Mouse (Mus musculus): ENCODE results near the gene Arhgef39. TPM values are rescaled to one million over a fixed set of nuclear protein-coding genes. Genes with fewer than 3 reads are reported as not detected.

Arhgef39 gene
- total and polyA plus RNA-seq, 3 experiments: 16.4 to 71.2 (median 29.0) TPM

DNA sequence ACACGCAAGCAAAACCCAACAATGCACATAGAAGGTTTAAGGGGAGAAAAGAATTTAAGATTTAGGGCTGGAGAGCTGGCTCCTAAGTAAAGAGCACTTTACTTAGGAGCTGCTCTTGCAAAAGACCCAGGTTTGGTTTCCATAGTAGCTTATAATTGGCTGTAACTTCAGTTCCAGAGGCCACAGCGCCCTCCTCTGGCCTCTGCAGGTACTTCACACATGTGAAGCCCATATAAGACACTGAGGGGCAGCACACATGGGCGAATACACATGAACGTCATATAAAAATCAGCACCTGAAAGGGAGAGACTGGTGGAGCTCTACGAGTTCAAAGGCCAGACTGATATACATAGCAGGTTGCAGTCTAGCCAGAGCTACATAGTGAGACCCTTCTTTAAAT lies 28.4 kb upstream of the Arhgef39 start:
- ATAC-seq (ENCODE audit: extremely low read depth, insufficient number of reproducible peaks, low FRiP score, poor library complexity, severe bottlenecking): no peak
- no peak for DNase-seq (ENCODE audit: low spot score)
- Histone ChIP-seq H3K27me3 (ENCODE audit: insufficient read depth, low read length) (peaks cover 28% of the 10 kb centered on the region), H3K9me3 (replicated peaks) (no peaks in the 10 kb centered on the region), H3K4me3 (ENCODE audit: low read depth, low read length) (no peak overlapping the region), H3K36me3 (replicated peaks) (peaks cover 31% of the 10 kb centered on the region), H3K4me1 (ENCODE audit: insufficient read depth, low read depth, low read length) (peaks cover 21% of the 10 kb centered on the region)
- no peak for TF ChIP-seq GATA1 (IDR thresholded peaks at IDR 0.05; ENCODE audit: borderline replicate concordance, low read length)
- TF ChIP-seq CTCF (IDR thresholded peaks at IDR 0.05; ENCODE audit: low read depth, low read length): peak; percentile 47; the same call in 1 of the 2 replicates

- no peaks in the 10 kb centered on the region for H3K9me3 ChIP-seq (replicated peaks)
- peaks cover 74% of the 10 kb centered on the region for H3K27me3 ChIP-seq (ENCODE audit: insufficient read depth, low read length)
- DNase-seq (ENCODE audit: low spot score) (peak; percentile 63), ATAC-seq (ENCODE audit: extremely low read depth, insufficient number of reproducible peaks, low FRiP score, poor library complexity, severe bottlenecking) (no peak; the same call in 1 of the 2 replicates)
- no peaks in the 10 kb centered on the region for H3K36me3 ChIP-seq (replicated peaks)
- H3K4me1 ChIP-seq (ENCODE audit: insufficient read depth, low read depth, low read length): peaks cover 25% of the 10 kb centered on the region
- no peak overlapping the region for H3K4me3 ChIP-seq (ENCODE audit: low read depth, low read length)
- TF ChIP-seq POLR2AphosphoS5 (IDR thresholded peaks at IDR 0.05; ENCODE audit: insufficient replicate concordance, low read depth, low read length) (no peak), TAL1 (conservative IDR thresholded peaks at IDR 0.05; ENCODE audit: low read depth, low read length) (no peak), GATA2 (IDR thresholded peaks at IDR 0.05; ENCODE audit: borderline replicate concordance, low read depth, low read length) (no peak), GATA1 (IDR thresholded peaks at IDR 0.05; ENCODE audit: borderline replicate concordance, low read length) (no peak), CTCF (IDR thresholded peaks at IDR 0.05; ENCODE audit: low read depth, low read length) (no peak)
These were observed 20.5 kb upstream of the Arhgef39 start for GRCm38 (mm10) chr4:43519956-43520355.

DNA sequence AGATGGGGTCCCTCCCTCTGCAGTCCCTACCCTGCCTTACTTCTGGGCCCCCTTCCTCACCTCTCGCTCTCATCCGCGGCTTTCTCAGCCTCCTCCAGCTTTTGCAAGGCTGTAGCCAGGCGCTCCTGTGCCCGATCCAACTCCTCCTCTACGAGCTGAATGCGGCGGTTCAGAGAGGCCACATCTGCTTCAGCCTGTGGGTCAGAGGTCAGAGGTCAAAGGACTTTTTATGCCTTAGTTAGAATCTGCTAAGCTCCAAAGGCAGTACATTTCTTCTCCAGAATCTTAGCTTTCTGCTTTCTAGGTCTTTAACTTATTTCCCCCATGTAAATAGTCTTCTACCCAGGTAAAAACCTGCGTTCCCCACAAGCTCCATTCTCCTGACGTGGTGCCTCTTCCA lies 20.1 kb upstream of the Arhgef39 start:
- TF ChIP-seq GATA1 (IDR thresholded peaks at IDR 0.05; ENCODE audit: borderline replicate concordance, low read length): no peak
- TF ChIP-seq TAL1 (conservative IDR thresholded peaks at IDR 0.05; ENCODE audit: low read depth, low read length): no peak
- no peak for TF ChIP-seq GATA2 (IDR thresholded peaks at IDR 0.05; ENCODE audit: borderline replicate concordance, low read depth, low read length)
- TF ChIP-seq CTCF (IDR thresholded peaks at IDR 0.05; ENCODE audit: low read depth, low read length): no peak
- TF ChIP-seq POLR2AphosphoS5 (IDR thresholded peaks at IDR 0.05; ENCODE audit: insufficient replicate concordance, low read depth, low read length): no peak
- H3K36me3 ChIP-seq (replicated peaks): no peaks in the 10 kb centered on the region
- H3K27me3 ChIP-seq (ENCODE audit: insufficient read depth, low read length): peaks cover 75% of the 10 kb centered on the region
- ATAC-seq (ENCODE audit: extremely low read depth, insufficient number of reproducible peaks, low FRiP score, poor library complexity, severe bottlenecking) (no peak), DNase-seq (ENCODE audit: low spot score) (no peak)
- peaks cover 25% of the 10 kb centered on the region for H3K4me1 ChIP-seq (ENCODE audit: insufficient read depth, low read depth, low read length)
- H3K4me3 ChIP-seq (ENCODE audit: low read depth, low read length): no peak overlapping the region
- no peaks in the 10 kb centered on the region for H3K9me3 ChIP-seq (replicated peaks)

DNA sequence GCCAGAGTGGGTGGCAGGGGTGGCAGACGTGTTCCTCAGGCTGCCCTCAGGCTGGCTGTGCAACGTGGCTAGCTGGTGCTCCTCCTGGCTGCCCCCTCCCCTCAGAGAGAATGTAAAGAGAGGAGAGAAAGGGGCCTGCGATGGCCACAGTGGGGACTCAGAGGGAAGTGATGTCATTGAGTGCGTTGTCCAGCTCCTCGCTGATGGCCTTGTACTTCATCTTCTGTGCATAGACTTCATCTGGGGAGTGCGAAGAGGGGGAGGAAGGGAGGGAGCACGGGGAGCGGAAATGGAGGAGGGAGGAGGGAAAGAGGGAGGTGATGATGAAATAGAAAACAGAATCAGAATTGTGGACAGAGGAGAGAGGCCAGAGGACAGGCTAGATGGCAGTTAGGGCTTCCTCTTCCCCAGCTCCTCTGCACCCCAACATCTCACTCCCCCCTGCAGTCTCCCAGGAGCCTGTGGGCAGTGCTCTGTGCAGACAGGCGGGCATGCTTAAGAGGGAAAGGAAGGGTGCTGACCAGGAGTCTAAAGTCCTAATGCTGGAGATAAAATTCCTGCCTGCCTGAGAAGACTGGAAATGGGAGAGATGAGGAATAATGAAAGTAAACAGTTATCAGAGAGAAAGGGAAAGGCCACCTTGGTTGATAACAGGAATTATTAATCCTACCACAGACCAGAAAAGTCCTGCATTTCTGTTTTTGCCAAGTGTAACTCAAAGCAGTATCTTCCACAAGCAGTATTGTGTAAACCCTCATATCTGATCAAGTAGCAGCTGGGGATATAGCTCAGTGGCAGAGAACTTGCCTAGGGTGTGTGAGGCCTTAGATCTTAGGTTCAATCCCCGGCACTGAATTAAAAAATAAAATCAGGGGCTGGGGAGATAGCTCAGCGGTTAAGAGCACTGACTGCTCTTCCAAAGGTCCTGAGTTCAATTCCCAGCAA lies 16.5 kb upstream of the Arhgef39 start:
- H3K4me1 ChIP-seq (ENCODE audit: insufficient read depth, low read depth, low read length): peaks cover 13% of the 10 kb centered on the region
- no peaks in the 10 kb centered on the region for H3K36me3 ChIP-seq (replicated peaks)
- DNase-seq (ENCODE audit: low spot score) (no peak), ATAC-seq (ENCODE audit: extremely low read depth, insufficient number of reproducible peaks, low FRiP score, poor library complexity, severe bottlenecking) (no peak)
- no peaks in the 10 kb centered on the region for H3K9me3 ChIP-seq (replicated peaks)
- peaks cover 66% of the 10 kb centered on the region for H3K27me3 ChIP-seq (ENCODE audit: insufficient read depth, low read length)
- H3K4me3 ChIP-seq (ENCODE audit: low read depth, low read length): no peak overlapping the region
- no peak for TF ChIP-seq POLR2AphosphoS5 (IDR thresholded peaks at IDR 0.05; ENCODE audit: insufficient replicate concordance, low read depth, low read length)
- TF ChIP-seq GATA2 (IDR thresholded peaks at IDR 0.05; ENCODE audit: borderline replicate concordance, low read depth, low read length): no peak
- TF ChIP-seq TAL1 (conservative IDR thresholded peaks at IDR 0.05; ENCODE audit: low read depth, low read length): no peak
- no peak for TF ChIP-seq GATA1 (IDR thresholded peaks at IDR 0.05; ENCODE audit: borderline replicate concordance, low read length)

DNA sequence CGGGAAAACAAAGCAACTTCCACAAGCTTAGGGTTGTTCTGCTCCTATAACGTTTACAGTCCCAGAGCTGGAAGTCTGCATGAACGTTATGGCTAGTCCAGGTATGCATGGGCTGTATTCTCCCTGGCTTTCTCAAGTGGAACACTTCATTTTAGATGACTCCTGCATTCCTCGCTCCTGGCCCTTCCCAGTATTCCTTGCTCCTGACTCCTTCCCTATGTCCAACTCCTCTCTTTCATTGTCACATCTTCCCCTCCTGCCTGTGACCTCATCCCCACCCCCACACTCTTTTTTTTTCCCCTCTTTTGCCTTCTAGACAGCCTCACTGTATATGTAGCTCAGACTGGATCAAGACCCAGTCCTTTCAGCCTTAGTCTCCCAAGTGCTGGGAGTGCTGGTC lies 14.3 kb upstream of the Arhgef39 start:
- Histone ChIP-seq H3K27me3 (ENCODE audit: insufficient read depth, low read length) (peaks cover 66% of the 10 kb centered on the region), H3K4me3 (ENCODE audit: low read depth, low read length) (no peak overlapping the region), H3K9me3 (replicated peaks) (no peaks in the 10 kb centered on the region), H3K36me3 (replicated peaks) (no peaks in the 10 kb centered on the region), H3K4me1 (ENCODE audit: insufficient read depth, low read depth, low read length) (peaks cover 7% of the 10 kb centered on the region)
- no peak for ATAC-seq (ENCODE audit: extremely low read depth, insufficient number of reproducible peaks, low FRiP score, poor library complexity, severe bottlenecking)
- TF ChIP-seq GATA1 (IDR thresholded peaks at IDR 0.05; ENCODE audit: borderline replicate concordance, low read length): no peak
- no peak for TF ChIP-seq CTCF (IDR thresholded peaks at IDR 0.05; ENCODE audit: low read depth, low read length)
- no peak for TF ChIP-seq POLR2AphosphoS5 (IDR thresholded peaks at IDR 0.05; ENCODE audit: insufficient replicate concordance, low read depth, low read length)
- TF ChIP-seq TAL1 (conservative IDR thresholded peaks at IDR 0.05; ENCODE audit: low read depth, low read length): no peak
- no peak for TF ChIP-seq GATA2 (IDR thresholded peaks at IDR 0.05; ENCODE audit: borderline replicate concordance, low read depth, low read length)
- DNase-seq (ENCODE audit: low spot score): no peak

DNA sequence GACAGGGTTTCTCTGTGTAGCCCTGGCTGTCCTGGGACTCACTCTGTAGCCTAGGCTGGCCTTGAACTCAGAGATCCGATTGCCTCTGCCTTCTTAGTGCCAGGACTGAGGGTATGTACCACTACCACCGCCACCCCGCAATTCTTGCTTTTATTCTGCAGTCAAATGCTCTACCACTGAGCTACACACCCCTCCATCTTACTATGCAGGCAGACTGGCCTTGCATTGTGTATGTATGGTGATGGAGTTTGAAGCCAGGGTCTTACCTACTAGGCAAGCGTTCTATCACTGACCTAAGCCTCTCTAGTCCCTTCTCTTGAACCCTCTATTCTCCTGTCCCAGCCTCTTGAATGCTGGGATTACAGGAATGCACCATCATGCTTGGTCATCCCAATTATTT lies 13.8 kb upstream of the Arhgef39 start:
- DNase-seq (ENCODE audit: low spot score) (no peak), ATAC-seq (ENCODE audit: extremely low read depth, insufficient number of reproducible peaks, low FRiP score, poor library complexity, severe bottlenecking) (no peak)
- H3K27me3 ChIP-seq (ENCODE audit: insufficient read depth, low read length): peaks cover 67% of the 10 kb centered on the region
- TF ChIP-seq CTCF (IDR thresholded peaks at IDR 0.05; ENCODE audit: low read depth, low read length) (no peak), POLR2AphosphoS5 (IDR thresholded peaks at IDR 0.05; ENCODE audit: insufficient replicate concordance, low read depth, low read length) (no peak), TAL1 (conservative IDR thresholded peaks at IDR 0.05; ENCODE audit: low read depth, low read length) (no peak), GATA1 (IDR thresholded peaks at IDR 0.05; ENCODE audit: borderline replicate concordance, low read length) (no peak), GATA2 (IDR thresholded peaks at IDR 0.05; ENCODE audit: borderline replicate concordance, low read depth, low read length) (no peak)
- H3K9me3 ChIP-seq (replicated peaks): no peaks in the 10 kb centered on the region
- H3K36me3 ChIP-seq (replicated peaks): no peaks in the 10 kb centered on the region
- peaks cover 5% of the 10 kb centered on the region; the same call in 1 of the 2 replicates for H3K4me1 ChIP-seq (ENCODE audit: insufficient read depth, low read depth, low read length)
- H3K4me3 ChIP-seq (ENCODE audit: low read depth, low read length): no peak overlapping the region

Measured in G1E (cell line).